Mouse (Mus musculus) brain, adult 2 months (tissue): ENCODE measurements around the gene Sipa1l1.
A peak's percentile ranks its signal among the peaks of the same experiment; 100 is the strongest.

Experiments
- DNase-seq: peaks from one replicate; pipeline ENCODE4 v3.0.0; 2011; ENCODE audit warnings: low read depth, low spot score

The Sipa1l1 gene

GRCm38 (mm10) chr12:82247371-82248258 lies 78.5 kb downstream of the Sipa1l1 start:
- DNase-seq: no peak

- DNase-seq: no peak
These were observed 79.4 kb downstream of the Sipa1l1 start for GRCm38 (mm10) chr12:82248501-82248900.

GRCm38 (mm10) chr12:82251328-82251727 lies 82.2 kb downstream of the Sipa1l1 start:
- no peak for DNase-seq

- peak; percentile 93 for DNase-seq
These were observed 85.0 kb downstream of the Sipa1l1 start for GRCm38 (mm10) chr12:82254076-82254475.

- no peak for DNase-seq
These were observed 86.9 kb downstream of the Sipa1l1 start for GRCm38 (mm10) chr12:82256012-82256411.

- no peak for DNase-seq
These were observed 87.9 kb downstream of the Sipa1l1 start for GRCm38 (mm10) chr12:82256921-82257500.

- no peak for DNase-seq
These were observed 89.1 kb downstream of the Sipa1l1 start for GRCm38 (mm10) chr12:82257994-82258785.

- DNase-seq: no peak
These were observed 94.3 kb downstream of the Sipa1l1 start for GRCm38 (mm10) chr12:82263443-82263842.

GRCm38 (mm10) chr12:82264083-82264851 lies 95.1 kb downstream of the Sipa1l1 start:
- peak; percentile 47 for DNase-seq

- DNase-seq: peak; percentile 82
These were observed 96.5 kb downstream of the Sipa1l1 start for GRCm38 (mm10) chr12:82265335-82266274.

GRCm38 (mm10) chr12:82271447-82271846 lies 102.3 kb downstream of the Sipa1l1 start:
- DNase-seq: no peak

- DNase-seq: no peak
These were observed 104.4 kb downstream of the Sipa1l1 start for GRCm38 (mm10) chr12:82273503-82273902.

GRCm38 (mm10) chr12:82274576-82274975 lies 105.5 kb downstream of the Sipa1l1 start:
- no peak for DNase-seq

- peak; percentile 79 for DNase-seq
These were observed 106.6 kb downstream of the Sipa1l1 start for GRCm38 (mm10) chr12:82275767-82276166.

- no peak for DNase-seq
These were observed 107.5 kb downstream of the Sipa1l1 start for GRCm38 (mm10) chr12:82276591-82276990.

GRCm38 (mm10) chr12:82284617-82285016 lies 115.5 kb downstream of the Sipa1l1 start:
- DNase-seq: no peak

- no peak for DNase-seq
These were observed 115.9 kb downstream of the Sipa1l1 start for GRCm38 (mm10) chr12:82285018-82285417.

GRCm38 (mm10) chr12:82286068-82286467 lies 116.9 kb downstream of the Sipa1l1 start:
- DNase-seq: peak; percentile 37

GRCm38 (mm10) chr12:82286804-82287203 lies 117.7 kb downstream of the Sipa1l1 start:
- no peak for DNase-seq

GRCm38 (mm10) chr12:82293545-82294247 lies 124.6 kb downstream of the Sipa1l1 start:
- DNase-seq: no peak
